Mouse (Mus musculus) MEL (cell line): ENCODE data around the gene Syngr4.

Experiments used
- CHD2 ChIP-seq: IDR thresholded peaks from 2 replicates; pipeline ENCODE4 v1.6.1; 2011; ENCODE audit warnings: low read length, improper control_type of control experiment
- CTCF ChIP-seq, 3 experiments: IDR thresholded peaks in 2 of 3; conservative IDR thresholded peaks in 1 of 3; 2 replicates each; pipeline ENCODE4 v1.5.1; 2011 to 2012; ENCODE audit warnings: low read length in 3 of 3, low read depth in 2 of 3, mild to moderate bottlenecking in 2 of 3, improper control_type of control experiment in 1 of 3, inconsistent platforms in 1 of 3, mixed read lengths in 1 of 3, moderate library complexity in 1 of 3; ENCODE audit not compliant: control insufficient read depth in 1 of 3, insufficient read depth in 1 of 3, poor library complexity in 1 of 3, severe bottlenecking in 1 of 3
- EP300 ChIP-seq, 2 experiments: IDR thresholded peaks; 2 replicates each; pipeline ENCODE4 v1.6.1; 2011; ENCODE audit warnings: improper control_type of control experiment in 2 of 2, low read length in 2 of 2, low read depth in 1 of 2, mild to moderate bottlenecking in 1 of 2
- GATA1 ChIP-seq: IDR thresholded peaks from 2 replicates; pipeline ENCODE4 v1.6.1; 2011; ENCODE audit warnings: low read depth, low read length, improper control_type of control experiment
- HCFC1 ChIP-seq: IDR thresholded peaks from 2 replicates; pipeline ENCODE4 v1.6.1; 2012; ENCODE audit warnings: low read depth, mild to moderate bottlenecking, inconsistent platforms, low read length, improper control_type of control experiment, moderate library complexity
- JUND ChIP-seq: IDR thresholded peaks from 2 replicates; pipeline ENCODE4 v1.6.1; 2011; ENCODE audit warnings: low read depth, mild to moderate bottlenecking, improper control_type of control experiment, low read length
- MAX ChIP-seq: IDR thresholded peaks from 2 replicates; pipeline ENCODE4 v1.6.1; 2011; ENCODE audit warnings: low read length, improper control_type of control experiment
- POLR2A ChIP-seq, 2 experiments: IDR thresholded peaks; 2 replicates each; pipeline ENCODE4 v1.6.1; 2011 to 2012; ENCODE audit warnings: low read length in 2 of 2, mild to moderate bottlenecking in 2 of 2, control low read depth in 1 of 2, improper control_type of control experiment in 1 of 2, low read depth in 1 of 2, moderate library complexity in 1 of 2; ENCODE audit not compliant: control insufficient read depth in 1 of 2, insufficient read depth in 1 of 2, poor library complexity in 1 of 2
- POLR2AphosphoS2 ChIP-seq: IDR thresholded peaks from 2 replicates; pipeline ENCODE4 v1.6.1; 2011; ENCODE audit warnings: low read length, improper control_type of control experiment
- POLR2AphosphoS5 ChIP-seq: IDR thresholded peaks from 2 replicates; pipeline ENCODE4 v1.6.1; 2012; ENCODE audit warnings: low read depth, borderline replicate concordance, mild to moderate bottlenecking, inconsistent platforms, low read length, moderate library complexity, mixed read lengths
- TAL1 ChIP-seq: IDR thresholded peaks from 2 replicates; pipeline ENCODE4 v1.6.1; 2012; ENCODE audit warnings: mild to moderate bottlenecking, inconsistent platforms, low read length, moderate library complexity, mixed read lengths
- TBP ChIP-seq: IDR thresholded peaks from 2 replicates; pipeline ENCODE4 v1.8.0; 2011; ENCODE audit warnings: low read depth, low read length, improper control_type of control experiment
- USF1 ChIP-seq: IDR thresholded peaks from 2 replicates; pipeline ENCODE4 v1.6.1; 2014; ENCODE audit warnings: low read depth, mild to moderate bottlenecking, inconsistent platforms, low read length, improper control_type of control experiment, moderate library complexity

DNA sequence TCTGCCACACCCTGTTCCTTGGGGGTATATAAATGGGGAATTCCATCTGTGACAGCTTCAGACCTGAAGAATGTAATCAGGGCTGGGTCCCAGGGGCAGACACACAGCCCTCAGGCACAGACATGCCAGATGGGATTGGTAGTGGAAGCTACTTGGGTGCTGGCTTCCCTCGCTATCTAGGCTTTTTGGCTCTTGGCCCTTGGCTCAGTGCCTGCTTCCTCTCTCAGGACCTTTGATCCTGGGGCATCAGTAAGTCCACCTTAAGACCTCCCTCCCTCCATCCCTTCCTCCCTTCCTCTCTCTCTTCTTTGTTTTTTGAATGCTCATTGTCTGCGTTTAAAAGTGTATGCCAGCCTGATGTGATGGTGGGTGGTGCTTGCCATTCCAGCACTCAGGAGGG, 43.3 kb upstream of the Syngr4 start:
- no peak for TF ChIP-seq POLR2AphosphoS2
- TF ChIP-seq CTCF (IDR thresholded peaks at IDR 0.05 in 2 of 3, conservative IDR thresholded peaks at IDR 0.05 in 1 of 3; ENCODE audit: control insufficient read depth in 1 of 3, insufficient read depth in 1 of 3, low read depth in 2 of 3, low read length in 3 of 3, poor library complexity in 1 of 3, severe bottlenecking in 1 of 3), result no peak
- TF ChIP-seq TBP, result no peak
- no peak for TF ChIP-seq POLR2A (IDR thresholded peaks at IDR 0.05; ENCODE audit: control insufficient read depth in 1 of 2, insufficient read depth in 1 of 2, low read depth in 1 of 2, low read length in 2 of 2, poor library complexity in 1 of 2)
- no peak for TF ChIP-seq MAX
- TF ChIP-seq TAL1, result no peak
- no peak for TF ChIP-seq JUND
- no peak for TF ChIP-seq CHD2
- no peak for TF ChIP-seq USF1
- TF ChIP-seq GATA1, result no peak
- no peak for TF ChIP-seq POLR2AphosphoS5
- TF ChIP-seq EP300 (IDR thresholded peaks at IDR 0.05; ENCODE audit: low read depth in 1 of 2, low read length in 2 of 2), result no peak
- TF ChIP-seq HCFC1, result no peak
